Mouse (Mus musculus): ENCODE measurements at regions not wholly inside any gene's neighbourhood (a gene's known extent, or its start where the extent isn't known, plus 50 kb on each side); places are given as distances from the start of the nearest gene placed in this dataset.

GRCm38 (mm10) chr2:169147655-169148054 lies 192.3 kb upstream of the Zfp64 start:
- DNase-seq (ENCODE audit: low read depth, low spot score): no peak

- no peak for DNase-seq (ENCODE audit: low read depth, low spot score)
Measured at GRCm38 (mm10) chr2:169142224-169142623, 186.8 kb upstream of the Zfp64 start.

GRCm38 (mm10) chr2:169133855-169134254 lies 178.5 kb upstream of the Zfp64 start:
- DNase-seq (ENCODE audit: low read depth, low spot score): peak; percentile 67

DNA sequence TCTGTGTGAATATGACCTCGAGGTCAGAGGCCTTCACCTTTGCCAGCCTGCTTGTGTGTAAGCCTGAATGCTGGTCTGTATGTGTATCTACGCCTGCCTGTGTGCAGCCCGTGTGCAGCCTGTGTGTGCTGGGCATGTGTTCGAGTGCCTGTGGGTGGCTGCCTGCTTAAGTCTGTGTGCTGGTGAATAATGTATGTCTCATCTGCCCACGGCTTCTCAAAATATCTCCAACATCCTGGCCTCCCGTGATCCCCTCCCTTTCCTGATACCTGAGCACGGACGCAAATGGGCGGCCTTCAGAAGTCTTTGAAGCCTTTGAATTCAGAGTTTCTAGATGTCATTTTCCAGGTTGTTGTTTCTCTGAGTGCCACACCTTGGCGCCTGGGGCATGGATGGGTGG lies 170.1 kb upstream of the Zfp64 start:
- no peak for DNase-seq (ENCODE audit: low read depth, low spot score)

DNA sequence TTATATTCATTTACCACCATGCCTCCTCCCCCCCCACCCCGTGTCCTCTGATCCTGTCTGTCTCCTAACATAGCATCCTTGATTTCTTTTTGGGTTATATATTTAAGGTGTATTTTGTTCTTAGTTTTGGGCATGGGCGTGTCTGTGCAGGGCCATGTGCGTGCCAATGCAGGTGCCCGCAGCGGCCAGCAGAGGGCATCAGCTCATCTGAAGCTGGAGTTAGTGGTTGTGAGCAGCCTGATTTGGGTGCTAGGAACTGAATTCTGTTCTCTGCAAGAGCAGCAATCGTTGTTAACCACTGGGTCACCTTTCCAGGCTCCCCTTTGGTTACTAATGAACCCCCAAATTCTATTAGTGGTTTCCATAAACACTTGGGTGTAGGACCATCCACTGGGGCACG lies 167.5 kb upstream of the Zfp64 start:
- no peak for DNase-seq (ENCODE audit: low read depth, low spot score)

DNA sequence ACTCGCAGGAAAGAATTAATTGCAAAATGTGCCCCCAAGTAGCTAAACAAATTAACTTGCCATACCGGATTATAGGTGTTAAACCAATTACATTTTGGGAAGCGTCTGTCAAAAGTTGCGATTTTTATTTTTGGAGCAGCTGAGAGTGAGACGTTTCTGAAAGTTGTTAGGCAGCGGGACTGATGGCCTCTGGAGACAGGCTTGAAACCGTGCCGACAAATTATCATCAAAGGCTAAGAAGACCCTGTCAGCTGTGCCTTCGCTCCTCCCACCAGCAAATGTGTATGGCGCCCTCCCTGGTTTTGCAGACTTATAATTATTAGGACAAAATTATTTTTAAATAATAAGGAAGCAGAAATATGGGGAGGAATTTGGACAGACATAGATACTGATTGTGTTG lies 161.5 kb upstream of the Zfp64 start:
- no peak for DNase-seq (ENCODE audit: low read depth, low spot score)

DNA sequence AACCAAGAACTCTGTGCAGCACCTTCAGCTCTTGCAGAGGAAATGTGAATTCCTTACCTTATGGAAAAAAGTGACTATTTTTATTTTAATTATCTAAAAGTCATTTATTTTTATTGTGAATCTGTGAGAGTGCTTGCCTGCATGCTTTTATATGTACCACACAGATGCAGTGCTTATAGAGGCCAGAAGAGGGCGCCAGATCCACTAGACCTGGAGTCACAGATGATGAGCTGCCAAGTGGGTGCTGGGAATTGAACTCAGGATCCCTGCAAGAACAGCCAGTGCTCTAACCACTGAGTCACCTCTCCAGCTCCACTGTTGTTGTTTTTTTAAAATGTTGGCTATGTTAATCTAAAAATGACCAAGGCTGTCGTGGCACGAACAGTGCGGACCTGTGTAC lies 153.7 kb upstream of the Zfp64 start:
- DNase-seq (ENCODE audit: low read depth, low spot score): no peak

GRCm38 (mm10) chr2:169108037-169108436 lies 152.7 kb upstream of the Zfp64 start:
- peak; percentile 37 for DNase-seq (ENCODE audit: low read depth, low spot score)

DNA sequence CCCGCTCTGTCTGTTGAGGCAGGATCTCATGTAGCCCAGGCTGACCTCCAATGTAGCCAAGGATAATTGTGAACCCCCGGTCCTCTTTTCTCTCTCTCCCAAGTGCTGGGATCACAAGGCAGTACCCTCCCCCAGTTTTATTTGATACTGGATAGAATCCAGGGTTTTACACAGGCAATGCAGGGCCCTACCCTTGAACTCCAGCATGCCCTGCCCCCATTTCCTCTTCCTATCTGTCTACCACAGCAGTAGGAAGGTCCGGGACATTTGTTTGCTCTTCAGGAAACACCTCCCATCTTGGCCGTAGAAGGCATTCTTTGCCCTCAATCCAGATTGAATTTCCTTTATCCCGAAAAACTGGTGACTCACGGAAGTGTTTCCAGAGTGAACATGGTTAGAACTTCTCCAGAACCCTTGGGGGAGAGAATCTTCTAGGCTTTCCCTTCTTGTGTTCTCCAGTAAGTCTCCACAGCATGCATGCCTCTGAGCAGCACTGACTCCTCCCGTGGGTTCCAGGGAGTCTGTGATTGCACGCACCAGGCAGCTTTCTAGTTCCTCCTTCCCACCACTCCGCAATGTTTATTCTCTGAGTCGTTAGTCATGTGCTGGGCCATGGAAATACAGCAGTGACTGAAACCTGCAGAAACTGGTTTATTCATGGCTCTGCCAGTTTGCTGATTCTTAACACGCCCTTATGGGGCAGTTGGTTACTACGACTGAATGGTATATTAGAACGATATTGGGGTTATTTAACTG lies 146.3 kb upstream of the Zfp64 start:
- DNase-seq (ENCODE audit: low read depth, low spot score): no peak

GRCm38 (mm10) chr2:169100516-169100915 lies 145.1 kb upstream of the Zfp64 start:
- no peak for DNase-seq (ENCODE audit: low read depth, low spot score)

DNA sequence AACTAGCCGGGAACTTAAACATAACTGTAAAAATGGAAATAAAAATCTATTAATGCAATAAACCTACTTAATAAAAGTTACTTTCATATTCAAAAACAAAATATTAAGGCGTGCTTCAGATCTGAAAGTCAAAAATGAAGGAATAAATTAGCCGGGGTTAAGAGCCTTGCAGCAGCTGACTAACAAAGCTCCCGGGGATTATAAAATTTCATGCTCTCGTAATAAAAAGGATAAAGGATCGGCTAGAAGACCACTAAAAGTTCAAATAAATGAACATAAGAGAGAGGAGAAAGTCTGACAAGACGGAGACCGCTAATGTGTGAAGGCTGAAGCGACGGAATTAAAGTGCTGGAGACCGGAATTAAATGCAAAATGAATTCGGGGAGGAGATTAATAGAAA lies 144.3 kb upstream of the Zfp64 start:
- no peak for DNase-seq (ENCODE audit: low read depth, low spot score)

DNA sequence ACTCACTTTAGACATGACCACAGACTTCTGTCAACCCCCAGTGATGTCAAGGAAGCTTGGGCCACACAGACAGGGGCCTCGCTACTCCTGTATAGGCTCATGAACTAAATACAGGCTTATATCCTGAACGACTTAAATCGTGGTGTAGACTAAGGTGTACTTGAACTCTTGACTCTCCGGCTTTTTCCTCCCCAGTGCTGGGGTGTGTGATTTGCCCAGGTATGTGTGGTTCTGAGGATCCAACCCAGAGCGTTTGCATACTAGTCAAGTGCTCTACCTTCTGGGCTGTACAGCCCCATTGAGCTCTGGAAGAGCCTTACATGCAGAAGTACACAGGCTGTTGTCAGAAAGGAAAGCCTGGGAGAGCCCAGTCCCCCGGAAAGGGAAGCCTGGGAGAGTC lies 143.2 kb upstream of the Zfp64 start:
- DNase-seq (ENCODE audit: low read depth, low spot score): no peak

DNA sequence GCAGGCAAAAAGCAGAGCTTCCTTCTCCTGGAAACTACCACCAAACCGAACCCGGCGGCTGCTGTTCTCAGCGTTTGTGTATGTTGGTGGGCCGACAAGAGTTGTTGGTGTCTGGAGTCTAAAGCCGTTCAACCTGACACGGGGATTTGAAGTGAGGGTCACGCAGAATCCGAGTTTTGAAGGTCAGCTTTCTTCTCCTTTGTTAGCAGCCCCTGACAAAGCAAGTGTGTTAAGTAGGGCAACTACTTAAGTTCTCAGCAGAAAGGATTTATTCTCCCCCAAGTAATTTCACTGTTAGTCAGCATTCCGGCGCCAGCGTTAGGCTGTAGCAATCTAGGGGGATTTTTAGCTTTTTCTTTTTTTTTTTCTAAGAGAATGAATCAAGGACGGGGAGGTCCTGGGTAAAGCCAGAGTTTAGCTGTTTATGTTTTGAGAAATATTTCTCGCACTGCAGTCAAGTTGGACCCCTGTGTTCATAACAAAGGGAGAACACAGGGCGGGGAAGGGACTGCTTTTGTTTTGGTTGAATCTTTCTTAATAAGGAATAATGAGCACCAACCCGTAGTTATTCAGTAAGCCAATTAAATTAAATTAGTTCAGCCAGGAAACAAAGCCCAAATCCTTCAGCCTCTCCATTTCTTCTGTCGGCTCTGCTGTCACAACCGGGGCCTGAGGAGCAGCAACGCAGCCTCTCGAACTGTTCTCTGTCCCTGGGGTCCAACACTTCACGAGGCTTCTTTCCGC lies 138.8 kb upstream of the Zfp64 start:
- no peak for DNase-seq (ENCODE audit: low read depth, low spot score)

DNA sequence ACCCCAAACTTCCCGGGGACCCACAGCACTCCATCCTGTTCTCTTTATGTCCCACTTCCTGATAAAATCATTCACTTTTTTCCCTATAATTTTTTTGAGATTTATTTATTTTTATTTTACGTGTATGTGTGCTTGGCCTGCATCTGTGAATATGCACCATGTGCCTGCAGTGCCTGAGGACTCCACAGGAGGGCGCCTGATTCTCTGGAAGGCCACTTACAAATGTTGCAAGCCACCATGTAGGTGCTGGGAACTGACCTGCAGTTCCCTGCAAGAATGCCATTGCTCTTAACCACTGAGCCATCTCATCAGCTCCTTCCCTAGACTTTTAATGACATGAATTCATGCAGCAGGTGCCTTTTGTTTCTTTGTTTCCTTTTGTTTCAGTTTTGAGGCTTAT lies 134.9 kb upstream of the Zfp64 start:
- no peak for DNase-seq (ENCODE audit: low read depth, low spot score)

GRCm38 (mm10) chr2:169088870-169089484 lies 133.6 kb upstream of the Zfp64 start:
- DNase-seq (ENCODE audit: low read depth, low spot score): no peak

DNA sequence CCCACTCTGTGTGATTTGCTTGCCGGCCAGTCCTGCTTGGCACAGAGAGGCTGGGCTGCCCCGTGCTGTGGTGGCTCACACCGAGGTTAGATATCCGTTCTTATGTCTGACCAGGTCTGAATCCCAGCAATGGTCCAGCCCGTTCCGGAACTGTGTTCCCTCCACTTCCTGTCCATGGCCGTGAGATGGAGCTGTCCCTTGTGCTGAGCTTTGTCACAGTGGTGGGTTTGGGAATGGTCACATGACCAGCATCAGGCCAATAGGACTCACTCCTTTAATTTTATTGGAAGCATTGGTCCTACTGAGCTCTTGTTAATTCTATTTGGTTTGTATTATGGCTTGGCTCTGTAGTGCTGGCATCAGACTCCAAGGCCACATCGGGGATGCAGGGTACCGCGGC lies 132.9 kb upstream of the Zfp64 start:
- no peak for DNase-seq (ENCODE audit: low read depth, low spot score)

- DNase-seq (ENCODE audit: low read depth, low spot score): no peak
Measured at GRCm38 (mm10) chr2:169071267-169071666, 115.9 kb upstream of the Zfp64 start.

- DNase-seq (ENCODE audit: low read depth, low spot score): no peak
Measured at GRCm38 (mm10) chr2:169065166-169065698, 109.8 kb upstream of the Zfp64 start.

DNA sequence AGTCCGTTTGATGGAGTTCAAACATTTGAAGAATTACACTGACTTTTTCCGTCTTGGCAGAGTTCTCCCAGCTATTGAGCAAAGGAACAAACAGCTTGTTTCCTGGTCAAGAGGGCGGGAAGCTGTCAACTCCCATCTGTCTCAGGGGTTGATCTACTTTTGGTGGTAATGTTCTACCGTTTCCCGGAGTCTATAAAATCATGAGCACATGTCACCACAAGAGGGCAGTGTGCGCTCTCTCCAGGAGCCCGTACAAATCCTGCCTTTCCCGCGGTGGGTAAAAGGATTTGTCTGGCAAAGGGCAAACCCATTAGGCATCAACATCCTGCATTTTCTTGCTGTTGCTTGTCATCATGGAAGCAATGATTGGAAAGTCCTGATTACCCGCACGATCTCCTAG lies 106.1 kb upstream of the Zfp64 start:
- DNase-seq (ENCODE audit: low read depth, low spot score): peak; percentile 90

DNA sequence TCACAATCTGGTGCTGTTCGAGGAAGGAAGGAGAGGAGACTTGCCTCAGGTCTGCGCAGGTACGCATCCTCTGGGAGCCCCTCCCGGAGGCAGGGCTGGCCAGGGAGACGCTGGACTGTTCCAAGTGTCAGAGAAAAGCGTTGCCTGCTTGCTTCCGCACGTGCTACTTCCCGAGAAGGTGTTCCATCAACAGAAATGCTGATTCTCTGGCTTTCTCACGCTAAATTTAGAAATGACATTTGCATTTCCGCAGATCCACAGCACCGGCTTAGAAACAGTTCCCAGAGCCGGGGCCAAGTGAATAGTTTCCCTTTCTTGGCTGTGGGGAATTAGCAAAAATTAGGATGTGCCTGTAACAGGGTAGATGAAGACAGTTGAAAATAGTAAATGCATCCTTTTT lies 105.1 kb upstream of the Zfp64 start:
- no peak for DNase-seq (ENCODE audit: low read depth, low spot score)

DNA sequence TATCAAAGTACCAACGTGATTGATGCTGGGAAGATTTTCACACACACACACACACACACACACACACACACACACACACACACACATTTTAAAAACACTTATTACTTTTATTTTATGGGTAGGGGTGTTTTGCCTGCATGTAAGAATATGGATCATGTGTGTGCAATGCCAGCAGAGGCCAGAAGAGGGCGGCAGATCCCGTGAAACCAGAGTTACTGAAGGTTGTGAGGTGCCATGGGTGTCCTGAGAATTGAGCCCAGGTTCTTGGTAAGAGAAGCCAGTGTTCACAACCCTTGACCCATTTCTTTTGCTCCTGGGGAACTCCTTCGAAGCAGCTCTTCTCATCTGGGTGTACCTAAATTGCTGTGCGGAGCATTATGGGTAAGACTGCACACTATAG lies 102.4 kb upstream of the Zfp64 start:
- no peak for DNase-seq (ENCODE audit: low read depth, low spot score)

DNA sequence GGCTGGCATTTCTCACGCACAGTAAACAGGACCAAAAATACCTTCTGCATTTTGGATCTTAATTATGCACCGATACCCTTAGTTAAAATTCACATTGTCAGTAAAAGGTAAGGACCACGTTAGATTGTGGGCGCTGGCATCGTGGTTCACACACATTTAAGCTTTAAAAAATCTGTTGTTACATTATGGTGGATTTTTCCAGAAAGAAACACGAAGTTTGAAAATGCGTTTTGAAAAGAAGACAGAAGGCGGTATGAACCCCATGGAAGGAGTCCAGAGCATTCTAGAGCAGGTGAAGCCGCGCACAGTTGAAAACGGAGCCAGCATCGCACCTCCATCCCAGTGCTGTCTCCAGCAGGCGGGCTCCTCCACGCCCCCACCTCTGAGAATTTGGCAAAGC lies 94.6 kb upstream of the Zfp64 start:
- no peak for DNase-seq (ENCODE audit: low read depth, low spot score)

- DNase-seq (ENCODE audit: low read depth, low spot score): no peak
Measured at GRCm38 (mm10) chr2:169041748-169042147, 86.4 kb upstream of the Zfp64 start.
